Mouse (Mus musculus): Measurements from ENCODE around the gene 5430419D17Rik. TPM values are rescaled to one million over a fixed set of nuclear protein-coding genes. Genes with fewer than 3 reads are reported as not detected.

Gene 5430419D17Rik
- not detected in 4 replicates for total RNA-seq (2023; ENCODE audit: inconsistent age)

DNA sequence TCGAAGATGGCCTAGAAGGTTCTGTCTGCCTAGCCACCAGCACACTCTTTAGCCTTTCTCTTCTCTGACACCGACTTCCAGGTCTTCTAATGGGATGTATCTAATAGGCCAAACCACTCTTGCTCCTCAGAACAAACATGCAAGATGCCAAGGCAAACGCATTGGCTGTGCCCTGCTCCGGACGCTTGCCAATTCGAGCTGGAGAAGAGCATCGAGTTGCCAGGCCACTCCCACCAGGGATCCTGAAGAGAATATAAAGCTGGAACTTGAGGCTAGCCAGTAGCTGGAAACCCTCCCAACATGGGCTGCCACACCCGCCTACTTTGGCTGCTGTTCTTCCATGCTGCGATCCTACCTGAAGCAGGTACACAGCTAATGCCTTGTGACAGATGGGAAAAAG is at the start of gene 5430419D17Rik:
Gene 5430419D17Rik (plus strand): TSS at position 282 of the 400 bp plus-strand sequence.

DNA sequence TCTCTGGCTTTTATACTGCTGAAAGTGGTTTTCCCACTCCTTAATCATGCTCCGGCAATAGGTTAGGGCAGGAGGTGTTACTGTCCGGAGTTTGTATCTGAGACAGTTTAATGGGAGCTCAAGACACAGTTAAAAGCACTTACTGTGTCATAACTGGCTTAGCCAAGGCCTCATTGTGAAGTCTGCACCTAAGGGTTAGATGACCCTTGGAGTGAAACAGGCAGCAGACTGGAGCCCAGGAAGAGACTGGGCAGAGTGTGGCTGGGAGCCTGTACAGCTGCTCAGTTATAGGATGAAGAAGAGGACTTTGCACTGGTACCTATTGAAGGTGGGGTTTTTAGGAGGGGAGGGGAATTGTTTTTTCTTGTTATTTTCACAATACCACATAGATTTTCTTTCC is 28.0 kb upstream of the 5430419D17Rik start, which contains the start of gene 4933402N03Rik:
Gene 4933402N03Rik (minus strand): TSS at position 101 of the 400 bp plus-strand sequence.

DNA sequence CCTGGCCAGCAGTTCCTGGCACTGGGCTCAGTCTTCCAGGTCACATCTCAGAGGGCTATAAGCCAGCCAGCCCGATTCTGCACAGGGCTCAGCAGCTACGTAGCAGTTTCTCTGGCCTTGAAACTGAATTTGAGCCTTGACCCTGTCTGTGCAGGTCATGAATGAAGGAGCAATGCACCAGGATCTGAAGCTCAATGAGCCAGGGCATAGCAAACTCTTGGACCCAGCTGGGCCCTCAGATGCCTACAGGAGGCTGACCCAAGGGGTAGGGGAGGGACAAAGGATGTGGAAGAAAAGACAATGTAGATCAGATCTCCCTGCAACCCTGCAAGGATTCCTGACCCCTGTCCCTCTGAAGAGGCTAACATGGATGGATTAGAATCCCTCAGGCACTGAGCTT is 148.0 kb downstream of the 5430419D17Rik start, which contains the start of gene Cuzd1:
Gene Cuzd1 (minus strand): TSS at position 101 of the 400 bp plus-strand sequence.

DNA sequence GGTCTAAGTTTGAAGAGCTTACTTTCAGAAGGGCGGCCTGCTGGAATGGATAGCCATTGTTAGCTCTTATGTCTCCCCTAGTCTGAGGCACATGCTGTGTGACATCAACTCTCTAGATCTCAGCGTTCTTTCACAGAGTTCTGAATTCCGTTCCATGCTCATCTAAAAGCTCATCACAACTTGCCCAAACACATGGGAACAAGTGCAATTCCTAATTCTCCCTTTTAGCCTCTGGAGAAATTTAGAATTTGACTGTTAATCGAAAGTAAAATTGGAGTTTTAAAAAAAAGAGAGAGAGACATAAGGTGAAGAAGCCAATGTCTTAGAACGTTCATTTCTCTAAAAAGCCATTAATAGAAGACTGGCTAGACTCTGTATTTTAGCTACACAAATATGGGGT is 155.2 kb downstream of the 5430419D17Rik start, which contains the start of gene Fam24b:
Gene Fam24b (minus strand): TSS at position 101 of the 400 bp plus-strand sequence.

DNA sequence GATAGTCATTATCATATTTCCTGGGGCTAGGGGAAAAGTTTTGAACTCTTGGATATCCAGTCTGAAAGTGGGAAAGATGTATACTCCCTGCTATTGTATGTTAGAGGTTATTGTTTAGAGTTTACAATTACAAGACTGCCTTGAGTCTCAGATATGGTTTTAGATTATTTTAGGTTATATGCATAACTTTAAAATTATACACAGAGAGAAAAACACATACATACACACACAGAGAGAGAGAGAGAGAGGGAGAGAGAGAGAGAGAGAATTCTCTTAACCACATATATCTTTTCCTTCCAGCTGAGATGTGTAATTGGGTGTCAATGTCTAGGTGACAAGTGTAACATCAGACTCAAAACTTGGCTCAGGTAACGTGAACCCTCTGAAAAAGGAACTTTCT is 159.4 kb downstream of the 5430419D17Rik start, which contains the start of gene Fam24a:
Gene Fam24a (plus strand): TSS at position 301 of the 400 bp plus-strand sequence.

Other genes starting within 250 kb of the 5430419D17Rik start
- 0.77 TPM in 1 of 4 replicates, not detected in the others for gene Htra1, start 238.3 kb upstream of the 5430419D17Rik start, total RNA-seq (2023; ENCODE audit: inconsistent age)
- 0.24 to 0.27 TPM in 2 of 4 replicates, not detected in the others for gene Dmbt1, start 142.3 kb upstream of the 5430419D17Rik start, total RNA-seq (2023; ENCODE audit: inconsistent age)
- not detected in 4 replicates for gene 4933402N03Rik, start 28.1 kb upstream of the 5430419D17Rik start, total RNA-seq (2023; ENCODE audit: inconsistent age)
- not detected in 4 replicates for gene Cuzd1, start 147.9 kb downstream of the 5430419D17Rik start, total RNA-seq (2023; ENCODE audit: inconsistent age)
- gene Fam24b, start 155.1 kb downstream of the 5430419D17Rik start, total RNA-seq (2023; ENCODE audit: inconsistent age): 1.6 TPM in 1 of 4 replicates, not detected in the others
- not detected in 4 replicates for gene Fam24a, start 159.5 kb downstream of the 5430419D17Rik start, total RNA-seq (2023; ENCODE audit: inconsistent age)
- 15.1 to 24.5 TPM (median 17.9 TPM) in 4 replicates for gene 2310057M21Rik, start 188.4 kb downstream of the 5430419D17Rik start, total RNA-seq (2023; ENCODE audit: inconsistent age)
- gene Pstk, start 196.7 kb downstream of the 5430419D17Rik start, total RNA-seq (2023; ENCODE audit: inconsistent age): 12.9 to 20.6 TPM (median 16.8 TPM) in 4 replicates
- 52.0 to 74.1 TPM (median 65.3 TPM) in 4 replicates for gene Ikzf5, start 236.1 kb downstream of the 5430419D17Rik start, total RNA-seq (2023; ENCODE audit: inconsistent age)
- gene Acadsb, start 236.2 kb downstream of the 5430419D17Rik start, total RNA-seq (2023; ENCODE audit: inconsistent age): 15.4 to 22.4 TPM (median 18.4 TPM) in 4 replicates

All from B cell, adult (primary cell).